Mouse (Mus musculus) thymus, postnatal 0 days (tissue): Measurements from ENCODE around the gene Slc7a11. TPM values are rescaled to one million over a fixed set of nuclear protein-coding genes. Genes with fewer than 3 reads are reported as not detected.

ENCODE experiments used
- DNase-seq: peaks from one replicate; pipeline ENCODE4 v3.0.0-alpha.2; 2015; ENCODE audit warnings: low spot score
- polyA plus RNA-seq: library from polyadenylated mRNA; unstranded; fragments of >200 nt; fragmentation: Nextera tagmentation; extraction: Ambion mirVana; gene quantifications from 2 replicates; pipeline ENCODE4 v1.2.1, GENCODE M21; 2015

Slc7a11 gene
- polyA plus RNA-seq, 1 experiment from 2014 or later = 14.1 TPM

DNA sequence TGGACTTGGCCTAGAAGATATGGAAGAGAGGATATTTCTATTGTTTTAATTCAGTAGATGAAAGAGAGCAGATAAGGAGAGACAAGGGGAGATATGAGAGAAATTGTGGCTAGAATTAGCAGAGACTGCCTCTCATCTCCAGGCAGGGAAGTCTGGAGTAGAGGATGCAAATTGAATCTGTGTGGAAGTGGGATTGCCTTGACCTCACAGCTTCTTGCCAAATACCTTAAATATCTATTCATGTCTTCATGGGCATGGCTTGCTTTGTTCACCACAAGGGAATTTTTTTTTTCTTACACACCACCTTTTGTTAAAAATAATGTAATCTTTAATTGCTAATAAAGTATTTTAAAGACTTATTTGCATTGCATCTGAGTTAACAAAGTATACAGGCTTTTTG is 441.3 kb downstream of the Slc7a11 start:
- no peak for DNase-seq

DNA sequence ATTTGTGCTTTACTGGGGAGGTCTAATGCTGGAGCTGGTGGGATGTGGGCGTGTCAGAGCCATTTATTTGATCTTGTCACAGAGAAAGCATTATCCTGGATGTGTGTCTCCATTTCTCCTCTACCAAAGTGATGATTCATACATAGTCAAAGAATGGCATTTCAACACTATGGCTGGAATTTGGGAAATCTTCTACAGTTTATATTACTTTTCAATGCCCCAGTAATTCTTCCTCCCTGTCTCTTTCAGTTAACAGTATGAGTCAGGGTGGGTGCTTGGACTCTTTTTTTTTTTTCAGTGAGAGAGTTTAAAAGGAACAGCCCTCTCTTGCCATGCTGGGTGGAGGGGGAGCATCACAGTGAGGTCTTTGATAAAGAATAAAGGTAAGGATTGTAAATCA is 441.8 kb downstream of the Slc7a11 start:
- no peak for DNase-seq

- DNase-seq = no peak
Observed at GRCm38 (mm10) chr3:49992891-49993290, 450.5 kb downstream of the Slc7a11 start.

DNA sequence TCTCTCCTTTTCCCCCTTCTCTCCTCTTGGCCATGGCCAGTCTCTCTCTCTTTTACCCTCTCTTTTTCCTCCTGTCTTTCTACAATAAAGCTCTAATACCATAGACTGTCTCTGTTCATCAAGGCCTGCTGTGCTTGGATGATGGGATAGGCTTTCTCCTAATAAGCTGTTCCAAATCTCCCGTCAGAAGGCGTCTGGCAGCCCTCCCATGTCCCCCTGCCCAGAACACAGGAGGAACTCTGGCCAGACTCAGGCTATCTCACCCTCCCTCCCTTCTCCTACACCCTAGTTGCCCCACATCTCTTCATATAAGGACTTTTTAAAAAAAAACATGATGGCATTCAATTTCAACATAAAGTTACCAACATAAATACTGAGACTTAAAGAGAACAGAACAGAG is 456.2 kb downstream of the Slc7a11 start:
- no peak for DNase-seq

DNA sequence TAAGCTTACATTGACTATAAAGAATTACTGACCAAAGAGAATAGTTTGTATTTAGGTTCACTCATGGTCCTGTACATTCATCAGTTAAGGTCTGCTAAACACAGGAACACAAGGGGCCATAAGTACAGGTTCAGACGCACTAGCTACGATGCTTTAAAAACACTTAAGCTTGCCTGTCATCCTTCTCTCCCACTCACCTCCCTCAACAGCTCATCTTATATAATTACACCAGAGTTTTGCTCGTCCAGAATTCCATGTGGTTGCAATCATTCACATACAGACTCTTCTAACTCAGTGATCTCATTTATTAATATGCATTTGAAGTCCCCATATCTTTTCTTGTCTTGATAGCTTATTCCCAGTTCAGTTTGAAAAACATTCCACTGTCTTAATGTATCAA is 458.6 kb downstream of the Slc7a11 start:
- DNase-seq = no peak

GRCm38 (mm10) chr3:49983429-49984268 is 459.8 kb downstream of the Slc7a11 start:
- no peak for DNase-seq

DNA sequence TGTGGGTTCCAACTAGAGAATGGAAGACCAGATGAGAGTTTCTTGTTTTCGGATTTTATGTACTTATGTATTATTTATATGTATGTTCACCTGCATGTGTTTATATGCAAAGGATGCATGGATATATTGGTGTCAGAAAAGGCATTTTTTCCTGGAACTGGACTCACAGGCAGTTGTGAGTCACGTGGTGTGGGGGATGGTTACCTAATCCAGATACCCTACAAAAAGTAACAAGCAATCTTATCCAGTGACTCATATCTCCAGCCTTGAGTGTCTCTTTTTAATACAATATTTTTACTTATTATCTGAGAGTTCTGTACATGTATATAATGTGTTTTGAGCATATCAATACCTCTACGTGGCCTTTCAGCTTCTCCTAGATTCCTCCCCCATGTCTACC is 469.4 kb downstream of the Slc7a11 start:
- DNase-seq = no peak

- DNase-seq = no peak
Observed at GRCm38 (mm10) chr3:49965569-49965968, 477.8 kb downstream of the Slc7a11 start.

DNA sequence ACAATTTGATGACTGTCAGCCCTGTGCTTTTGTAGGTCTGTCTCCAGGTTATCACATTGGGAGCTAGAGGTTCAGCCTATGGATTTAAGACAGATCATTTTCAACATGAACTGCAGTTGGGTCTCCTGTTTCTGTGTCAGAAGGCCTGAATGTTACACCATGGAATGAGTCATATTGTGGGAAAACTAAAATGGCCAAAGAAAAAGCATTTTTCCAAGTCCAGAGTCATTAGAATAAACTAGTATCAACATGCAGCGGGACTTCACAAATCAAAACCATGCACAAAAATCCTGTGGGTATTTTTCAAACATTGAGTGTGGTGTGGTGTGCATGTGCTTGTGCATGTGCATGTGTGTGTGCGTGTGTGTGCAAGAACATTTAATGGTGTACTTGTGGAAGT is 482.8 kb downstream of the Slc7a11 start:
- no peak for DNase-seq

DNA sequence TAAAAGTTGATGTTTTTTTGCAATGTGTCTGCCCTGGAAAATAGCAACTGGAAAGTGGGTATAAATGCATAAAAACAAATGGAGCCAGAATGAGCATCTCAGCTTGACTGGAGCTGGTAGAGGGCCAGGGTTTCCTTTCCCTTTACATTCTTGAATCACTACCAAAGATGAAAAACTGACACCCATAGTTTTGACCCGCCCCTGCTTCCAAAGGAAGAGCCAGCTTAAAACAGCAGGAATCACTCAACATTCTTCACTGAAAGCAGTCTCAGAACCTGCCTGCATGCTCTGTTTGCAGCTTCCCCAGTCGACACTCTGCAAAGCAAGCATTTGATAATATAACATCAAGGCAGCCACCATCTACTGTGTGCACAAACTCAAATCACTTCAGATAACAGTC is 496.6 kb downstream of the Slc7a11 start:
- no peak for DNase-seq

- DNase-seq = no peak
Observed at GRCm38 (mm10) chr3:49944783-49945182, 498.6 kb downstream of the Slc7a11 start.

DNA sequence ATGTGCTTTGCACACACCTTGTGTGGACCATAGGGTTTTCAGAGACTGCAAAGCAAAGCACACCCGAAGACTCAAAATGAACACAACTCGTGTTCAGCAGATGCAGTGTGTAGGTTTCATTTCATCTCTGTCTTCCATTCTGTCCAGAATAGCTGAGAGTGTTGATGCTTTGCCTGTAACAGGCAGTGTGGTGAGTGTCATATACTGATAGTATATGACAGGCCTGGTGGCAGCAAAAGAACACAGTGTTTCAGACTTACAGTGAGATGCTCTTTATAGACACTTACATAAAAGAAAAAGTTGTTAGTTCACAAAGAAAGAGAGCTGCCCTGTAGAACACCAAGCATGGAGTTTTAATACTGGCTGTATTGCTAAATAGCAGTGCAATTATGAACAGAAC is 505.8 kb downstream of the Slc7a11 start:
- DNase-seq = no peak

DNA sequence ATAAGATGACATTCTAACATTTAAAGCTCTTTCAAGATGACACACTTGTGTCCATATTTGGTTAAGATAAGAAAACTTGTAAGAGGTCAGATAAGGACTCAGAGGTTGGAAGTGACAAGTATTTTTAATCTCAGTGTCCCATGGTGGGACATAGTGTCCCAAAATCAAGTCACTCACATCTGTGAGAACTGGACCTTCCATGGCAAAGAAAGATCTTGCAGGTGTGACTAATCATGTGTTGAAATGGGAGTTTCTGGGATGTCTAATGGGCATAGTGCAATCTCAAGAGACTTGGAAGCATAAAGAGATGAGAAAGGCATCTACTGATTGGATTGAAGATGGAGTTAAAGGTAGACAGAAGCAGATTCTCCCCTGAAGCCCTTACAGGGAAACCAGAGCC is 513.9 kb downstream of the Slc7a11 start:
- no peak for DNase-seq

DNA sequence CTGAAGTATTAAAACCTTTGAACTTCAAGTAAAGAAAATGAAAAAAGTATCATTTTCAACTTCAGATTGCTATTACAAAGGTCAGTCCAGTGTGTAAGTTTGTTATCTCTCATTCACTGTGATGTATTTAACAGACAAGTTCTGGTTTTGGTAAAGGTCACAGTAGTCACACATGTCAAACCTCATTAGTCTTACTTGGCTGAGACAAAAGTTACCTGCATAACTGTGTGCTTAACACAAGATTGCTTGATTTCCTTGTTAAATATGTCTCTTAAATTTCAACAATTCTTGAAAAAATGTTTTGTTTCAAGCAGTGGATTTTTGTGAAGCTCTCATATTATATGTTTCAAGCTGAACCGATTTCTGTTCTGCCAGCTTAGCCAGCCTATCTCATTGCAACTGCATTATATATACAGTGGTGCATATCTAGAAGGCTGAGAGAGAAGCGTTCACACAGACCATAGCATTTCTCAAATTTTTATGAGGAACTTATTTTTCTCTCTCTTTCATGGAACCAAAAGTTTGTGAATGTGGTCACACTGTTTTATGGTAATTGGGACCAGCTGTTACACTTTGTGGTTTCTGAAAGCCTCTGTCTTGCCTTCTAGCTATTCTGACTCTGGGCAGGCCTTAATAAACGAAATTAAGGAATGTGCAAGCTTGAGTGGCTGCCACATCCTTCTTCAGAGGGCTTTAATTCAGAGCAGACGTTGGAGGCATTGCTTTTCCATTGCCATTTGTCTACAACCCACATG is 514.7 kb downstream of the Slc7a11 start:
- no peak for DNase-seq

GRCm38 (mm10) chr3:49913929-49914328 is 529.5 kb downstream of the Slc7a11 start:
- DNase-seq = no peak

DNA sequence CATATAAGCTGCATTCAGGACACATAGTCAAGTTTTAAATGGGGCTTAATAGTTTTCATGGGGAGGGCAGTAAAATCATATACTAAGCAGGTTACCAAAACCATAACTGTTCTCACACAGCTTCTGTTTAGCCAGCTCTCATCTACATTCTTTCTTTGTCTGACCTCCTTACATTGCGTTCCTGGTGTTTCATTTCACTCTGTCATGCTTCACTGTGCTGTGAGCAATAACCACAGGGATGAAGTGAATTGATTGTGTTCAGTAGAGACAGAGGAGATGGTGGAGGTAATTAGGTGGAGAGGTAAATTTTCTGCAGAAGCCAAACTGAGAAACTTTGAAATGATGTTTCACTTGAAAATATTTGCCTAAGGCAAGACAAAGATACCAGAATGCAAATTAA is 532.5 kb downstream of the Slc7a11 start:
- DNase-seq = no peak

DNA sequence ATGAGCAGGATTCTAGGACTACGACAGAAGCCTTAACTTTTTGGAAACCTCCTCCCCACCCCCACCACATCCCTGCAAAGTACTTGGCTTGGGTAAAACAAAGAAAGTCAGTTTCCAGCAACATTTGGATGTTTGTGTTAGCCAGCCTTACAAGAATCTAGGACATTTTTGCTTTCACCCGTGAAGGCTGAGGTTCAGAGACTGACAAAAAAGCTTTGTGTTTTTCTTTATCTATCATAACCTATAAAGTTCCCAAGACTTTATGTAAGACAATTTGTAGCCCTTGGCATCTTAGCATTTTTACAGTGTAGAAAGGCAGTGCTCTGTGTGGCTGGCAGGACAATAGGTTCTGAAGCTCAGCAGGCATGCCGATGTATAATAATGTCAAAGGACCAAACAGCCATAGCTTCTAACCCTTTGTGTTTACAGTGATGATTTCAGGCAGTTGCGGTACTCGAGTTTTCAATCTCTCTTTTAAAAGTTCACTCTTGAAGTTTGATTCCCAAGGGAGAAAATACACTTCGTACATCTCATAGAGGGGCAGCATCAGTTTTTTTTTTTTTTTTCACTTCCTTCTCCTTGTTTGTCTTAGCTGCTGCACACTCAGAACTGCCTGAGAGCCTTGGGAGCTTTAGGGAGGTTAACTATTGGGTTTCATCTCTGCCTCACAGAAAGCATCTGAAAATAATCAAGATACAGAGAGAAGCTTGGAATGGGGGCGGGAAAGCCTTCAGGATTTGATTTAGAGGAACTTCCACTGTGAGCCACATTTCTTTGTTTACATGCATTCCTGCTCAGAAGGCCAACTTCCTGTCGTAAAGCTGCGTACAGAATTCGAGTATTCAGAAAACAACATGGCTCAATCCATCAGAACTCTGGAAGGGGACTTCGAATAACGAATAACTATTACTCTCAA is 534.7 kb downstream of the Slc7a11 start:
- DNase-seq = no peak

- no peak for DNase-seq
Observed at GRCm38 (mm10) chr3:49893945-49894344, 549.5 kb downstream of the Slc7a11 start.

- no peak for DNase-seq
Observed at GRCm38 (mm10) chr3:49887359-49887758, 556.1 kb downstream of the Slc7a11 start.

DNA sequence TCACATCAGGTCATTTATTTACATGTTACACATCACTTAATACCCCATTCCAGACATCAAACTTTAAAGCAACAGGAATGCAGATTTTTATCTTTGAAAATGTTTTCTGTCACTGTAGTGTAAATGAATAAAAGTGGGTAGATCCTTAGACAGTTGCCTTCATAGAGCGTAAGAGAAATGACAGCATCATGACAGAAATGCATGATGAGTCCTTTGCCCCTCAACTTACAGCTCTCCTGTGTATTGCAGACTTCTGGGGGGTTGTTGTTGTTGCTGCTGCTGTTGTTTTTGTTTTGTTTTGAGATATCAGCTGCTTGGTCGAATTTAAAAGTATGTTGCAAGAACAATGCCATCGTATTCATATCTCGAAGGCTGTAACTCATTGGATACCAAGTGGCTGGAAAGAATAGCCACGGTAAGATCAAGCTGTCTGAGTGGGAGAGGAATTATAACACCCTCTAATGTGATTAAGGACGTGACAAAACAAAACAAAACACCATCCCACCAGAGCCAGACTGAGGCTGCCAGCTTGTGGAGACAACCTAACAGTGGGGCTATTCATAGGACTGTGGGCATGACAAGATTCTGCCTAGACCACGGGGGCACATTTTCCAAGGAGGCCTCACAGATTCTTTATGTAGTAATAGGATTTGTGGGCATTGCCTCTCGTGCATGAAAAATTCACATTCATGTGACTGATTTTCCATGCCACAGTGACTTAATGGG is 557.0 kb downstream of the Slc7a11 start:
- DNase-seq = no peak

DNA sequence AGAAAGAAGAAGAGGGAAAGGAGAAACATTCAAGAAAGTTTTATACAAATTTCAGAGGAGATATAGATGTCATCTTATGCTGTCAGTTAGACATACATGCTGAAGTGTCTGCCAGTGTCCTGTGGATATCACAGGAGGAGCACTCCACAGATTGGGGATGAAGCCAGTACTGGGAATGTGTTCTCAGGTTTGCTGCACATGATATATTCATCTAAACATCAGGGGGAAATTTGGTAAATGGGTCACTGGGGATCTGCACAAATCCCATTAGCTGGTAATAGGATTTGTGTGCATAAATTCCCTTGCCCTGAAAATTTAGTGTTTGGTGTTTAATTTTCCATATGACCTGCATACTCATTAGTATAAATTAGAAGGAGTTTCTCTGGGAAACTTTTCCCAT is 562.9 kb downstream of the Slc7a11 start:
- no peak for DNase-seq
